Mouse (Mus musculus) stomach, postnatal 0 days (tissue): ENCODE measurements at regions not wholly inside any gene's neighbourhood (a gene's known extent, or its start where the extent isn't known, plus 50 kb on each side); places are given as distances from the start of the nearest gene placed in this dataset.

ENCODE experiments used
- ATAC-seq: fragments of 200-750 bp; cut with Nextera tagmentation; 2 replicates; pipeline ENCODE4 v1.8.0; 2017; ENCODE audit not compliant: low FRiP score, low TSS enrichment
- DNase-seq: peaks from one replicate; pipeline ENCODE4 v3.0.0-alpha.2; 2016; ENCODE audit warnings: low spot score
- H3K27ac ChIP-seq: fragments of 300-500 bp; sonication (generic); replicated peaks from 2 replicates; pipeline ENCODE4 v1.5.1; 2014; ENCODE audit warnings: mild to moderate bottlenecking, control low read depth
- H3K27me3 ChIP-seq: fragments of 300-500 bp; sonication (generic); 2 replicates; pipeline ENCODE4 v1.6.1; 2014; ENCODE audit warnings: low read length; ENCODE audit not compliant: control insufficient read depth, insufficient read depth
- H3K36me3 ChIP-seq: fragments of 300-500 bp; sonication (generic); 2 replicates; pipeline ENCODE4 v1.6.1; 2014; ENCODE audit warnings: low read length, mixed read lengths; ENCODE audit not compliant: control insufficient read depth, insufficient read depth
- H3K4me1 ChIP-seq: fragments of 300-500 bp; sonication (generic); replicated peaks from 2 replicates; pipeline ENCODE4 v1.6.1; 2014; ENCODE audit warnings: antibody characterized with exemption; ENCODE audit not compliant: control insufficient read depth, insufficient read depth
- H3K4me2 ChIP-seq: fragments of 300-500 bp; sonication (generic); replicated peaks from 2 replicates; pipeline ENCODE4 v1.6.1; 2014; ENCODE audit warnings: low read depth, mild to moderate bottlenecking, control low read depth, moderate library complexity
- H3K4me3 ChIP-seq: fragments of 300-500 bp; sonication (generic); 2 replicates; pipeline ENCODE4 v1.5.1; 2014; ENCODE audit warnings: low read depth, low read length, control low read depth
- H3K9ac ChIP-seq: fragments of 300-500 bp; sonication (generic); 2 replicates; pipeline ENCODE4 v1.6.1; 2014; ENCODE audit warnings: mild to moderate bottlenecking, low read length, control low read depth, mixed read lengths
- H3K9me3 ChIP-seq: fragments of 300-500 bp; sonication (generic); 2 replicates; pipeline ENCODE4 v1.6.1; 2016; ENCODE audit warnings: low read length; ENCODE audit not compliant: control insufficient read depth
- CTCF ChIP-seq: IDR thresholded peaks from 2 replicates; pipeline ENCODE4 v1.5.1; 2016; ENCODE audit warnings: antibody characterized with exemption, low read depth, mild to moderate bottlenecking, moderate library complexity
- EP300 ChIP-seq: optimal IDR thresholded peaks from 2 replicates; pipeline ENCODE3; 2016; ENCODE audit warnings: antibody characterized with exemption
- WGBS: fragments of 180-500 bp; shearing (Covaris S2); extraction: QIAGEN DNeasy Blood & Tissue Kit; methylation state at CpG from one replicate; pipeline ENCODE4 v1.1.7; 2014; 5-methylcytosine and 5-hydroxymethylcytosine counted together

- no peaks in the 10 kb centered on the region for H3K4me1 ChIP-seq
- H3K9ac ChIP-seq: no peak overlapping the region
- H3K36me3 ChIP-seq: no peaks in the 10 kb centered on the region
- H3K4me3 ChIP-seq: no peak overlapping the region
- no peaks in the 10 kb centered on the region for H3K27me3 ChIP-seq
- H3K9me3 ChIP-seq: no peaks in the 10 kb centered on the region
- ATAC-seq (no peak), DNase-seq (no peak)
- H3K27ac ChIP-seq: no peak overlapping the region
- H3K4me2 ChIP-seq: no peak overlapping the region
- TF ChIP-seq CTCF (no peak), EP300 (no peak)
Measured at GRCm38 (mm10) chr5:39453706-39454105, 301.6 kb downstream of the Hs3st1 start.

GRCm38 (mm10) chr5:39440817-39441216 is 314.5 kb downstream of the Hs3st1 start:
- Histone ChIP-seq H3K4me3 (no peak overlapping the region), H3K4me1 (no peaks in the 10 kb centered on the region), H3K27ac (no peak overlapping the region), H3K9ac (no peak overlapping the region), H3K27me3 (no peaks in the 10 kb centered on the region), H3K36me3 (no peaks in the 10 kb centered on the region), H3K9me3 (no peaks in the 10 kb centered on the region), H3K4me2 (no peak overlapping the region)
- no peak for ATAC-seq
- no peak for TF ChIP-seq CTCF
- no peak for TF ChIP-seq EP300
- 85% methylated on average over 3 of the region's 3 CpGs for WGBS
- DNase-seq: no peak

DNA sequence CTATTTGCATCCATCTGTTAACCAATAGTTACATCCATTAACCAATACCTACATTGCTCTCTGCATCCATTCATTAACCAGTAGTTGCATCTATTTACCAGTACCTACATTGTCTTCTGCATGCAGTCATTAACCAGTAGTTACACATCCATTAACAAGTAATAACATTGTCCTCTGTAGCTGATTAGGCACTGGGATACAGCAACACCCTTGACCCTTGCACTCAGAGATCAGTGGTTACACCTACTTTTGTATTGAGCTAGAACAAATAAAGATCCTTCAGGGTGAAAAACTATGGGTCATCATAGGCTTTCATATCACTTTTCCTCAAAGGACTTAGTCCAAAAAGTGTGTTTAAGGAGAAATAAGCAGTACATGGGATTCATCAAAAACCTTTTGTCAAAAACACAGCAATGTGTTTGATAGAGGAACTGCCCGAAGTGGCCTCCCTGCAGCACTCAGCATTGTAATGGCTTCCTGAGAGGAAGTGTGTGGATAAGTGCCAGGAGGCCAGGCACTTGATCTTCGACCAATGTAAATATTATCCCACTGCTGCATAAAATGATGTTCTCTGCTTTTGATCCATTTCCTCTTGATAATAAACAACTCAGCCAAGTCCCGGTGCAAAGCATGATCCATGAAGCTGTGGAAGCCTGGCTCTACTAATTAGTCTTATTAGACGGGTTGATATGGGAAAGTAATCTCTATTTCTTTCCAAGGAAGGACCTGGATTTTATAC is 317.6 kb downstream of the Hs3st1 start:
- TF ChIP-seq EP300 (no peak), CTCF (no peak)
- ATAC-seq (peak; percentile 63), DNase-seq (peak; percentile 33)
- H3K4me1 ChIP-seq: no peaks in the 10 kb centered on the region
- no peaks in the 10 kb centered on the region for H3K27me3 ChIP-seq
- no peaks in the 10 kb centered on the region for H3K36me3 ChIP-seq
- H3K27ac ChIP-seq: no peak overlapping the region
- 9% methylated on average over 4 of the region's 4 CpGs for WGBS
- no peak overlapping the region for H3K9ac ChIP-seq
- no peak overlapping the region for H3K4me2 ChIP-seq
- H3K9me3 ChIP-seq: no peaks in the 10 kb centered on the region
- no peak overlapping the region for H3K4me3 ChIP-seq

DNA sequence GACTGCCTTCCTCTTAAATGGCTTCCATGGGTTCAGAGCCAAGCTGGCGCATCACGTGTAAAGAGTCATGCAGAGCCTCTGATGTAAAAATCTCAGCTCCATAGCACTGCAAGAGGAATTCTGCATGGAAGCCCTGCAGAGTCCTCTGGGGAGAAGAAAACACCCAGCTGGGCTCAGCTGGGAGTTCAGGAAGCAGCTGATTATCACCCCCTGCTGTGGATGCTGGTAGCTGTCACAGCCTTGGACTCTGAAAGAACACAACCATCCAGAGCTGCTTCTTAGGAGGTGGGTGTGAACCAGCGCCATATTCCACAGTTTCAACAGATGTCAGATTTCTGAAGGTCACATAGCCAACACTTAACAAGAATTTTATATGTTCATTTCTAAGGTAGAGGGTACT is 329.2 kb downstream of the Hs3st1 start:
- Histone ChIP-seq H3K4me3 (no peak overlapping the region), H3K4me1 (no peaks in the 10 kb centered on the region), H3K9me3 (no peaks in the 10 kb centered on the region), H3K27me3 (no peaks in the 10 kb centered on the region), H3K4me2 (no peak overlapping the region), H3K27ac (no peak overlapping the region), H3K36me3 (no peaks in the 10 kb centered on the region), H3K9ac (no peak overlapping the region)
- WGBS: 55% methylated on average over 3 of the region's 3 CpGs
- DNase-seq (no peak), ATAC-seq (no peak)
- TF ChIP-seq EP300: no peak
- no peak for TF ChIP-seq CTCF

- DNase-seq (no peak), ATAC-seq (no peak)
- WGBS: 85% methylated on average over 9 of the region's 9 CpGs
- Histone ChIP-seq H3K27ac (no peak overlapping the region), H3K4me2 (no peak overlapping the region), H3K9ac (no peak overlapping the region), H3K9me3 (no peaks in the 10 kb centered on the region), H3K4me1 (no peaks in the 10 kb centered on the region), H3K4me3 (no peak overlapping the region), H3K36me3 (no peaks in the 10 kb centered on the region), H3K27me3 (no peaks in the 10 kb centered on the region)
- TF ChIP-seq CTCF: no peak
Measured at GRCm38 (mm10) chr5:39423720-39424119, 331.6 kb downstream of the Hs3st1 start.

GRCm38 (mm10) chr5:39418795-39419194 is 336.5 kb downstream of the Hs3st1 start:
- no peaks in the 10 kb centered on the region for H3K9me3 ChIP-seq
- H3K4me3 ChIP-seq: no peak overlapping the region
- H3K4me1 ChIP-seq: no peaks in the 10 kb centered on the region
- H3K27ac ChIP-seq: no peak overlapping the region
- no peaks in the 10 kb centered on the region for H3K36me3 ChIP-seq
- TF ChIP-seq EP300 (no peak), CTCF (no peak)
- no peak overlapping the region for H3K9ac ChIP-seq
- no peaks in the 10 kb centered on the region for H3K27me3 ChIP-seq
- no peak for DNase-seq
- ATAC-seq: no peak
- no peak overlapping the region for H3K4me2 ChIP-seq
- 88% methylated on average over 1 of the region's 1 CpGs for WGBS
